Mouse (Mus musculus) left cerebral cortex, adult 11 months (tissue): ENCODE measurements around the gene Ltbp2.

ENCODE experiments used
- DNase-seq: peaks from one replicate; pipeline ENCODE4 v3.0.0; 2022; ENCODE audit warnings: low spot score

Gene Ltbp2

GRCm38 (mm10) chr12:84805228-84805842, 71.0 kb downstream of the Ltbp2 start:
- DNase-seq: no peak

- DNase-seq: no peak
Observed at GRCm38 (mm10) chr12:84802625-84803024, 73.7 kb downstream of the Ltbp2 start.

GRCm38 (mm10) chr12:84801532-84802110, 74.7 kb downstream of the Ltbp2 start:
- no peak for DNase-seq

- no peak for DNase-seq
Observed at GRCm38 (mm10) chr12:84800419-84800818, 75.9 kb downstream of the Ltbp2 start.

- DNase-seq: no peak
Observed at GRCm38 (mm10) chr12:84799086-84799485, 77.2 kb downstream of the Ltbp2 start.

GRCm38 (mm10) chr12:84794647-84795046, 81.7 kb downstream of the Ltbp2 start:
- DNase-seq: no peak

GRCm38 (mm10) chr12:84792629-84793028, 83.7 kb downstream of the Ltbp2 start:
- no peak for DNase-seq

GRCm38 (mm10) chr12:84790853-84791252, 85.5 kb downstream of the Ltbp2 start:
- DNase-seq: no peak

GRCm38 (mm10) chr12:84786091-84786490, 90.2 kb downstream of the Ltbp2 start:
- DNase-seq: no peak

GRCm38 (mm10) chr12:84784604-84785381, 91.5 kb downstream of the Ltbp2 start:
- peak; percentile 79 for DNase-seq

GRCm38 (mm10) chr12:84776229-84776628, 100.1 kb downstream of the Ltbp2 start:
- DNase-seq: no peak

- no peak for DNase-seq
Observed at GRCm38 (mm10) chr12:84774376-84774775, 102.0 kb downstream of the Ltbp2 start.

GRCm38 (mm10) chr12:84773476-84773875, 102.9 kb downstream of the Ltbp2 start:
- no peak for DNase-seq

- peak; percentile 97 for DNase-seq
Observed at GRCm38 (mm10) chr12:84772726-84773441, 103.4 kb downstream of the Ltbp2 start, which contains the start of the genes Npc2 and Isca2. TSS of gene Npc2 (minus strand) at chr12:84773152. TSS of gene Isca2 (plus strand) at chr12:84773251.

- DNase-seq: no peak
Observed at GRCm38 (mm10) chr12:84771981-84772520, 104.3 kb downstream of the Ltbp2 start.

- DNase-seq: no peak
Observed at GRCm38 (mm10) chr12:84769624-84770023, 106.7 kb downstream of the Ltbp2 start.

GRCm38 (mm10) chr12:84767510-84767909, 108.8 kb downstream of the Ltbp2 start:
- DNase-seq: no peak

- no peak for DNase-seq
Observed at GRCm38 (mm10) chr12:84766113-84766735, 110.1 kb downstream of the Ltbp2 start.

GRCm38 (mm10) chr12:84765506-84765905, 110.8 kb downstream of the Ltbp2 start:
- no peak for DNase-seq

- no peak for DNase-seq
Observed at GRCm38 (mm10) chr12:84764756-84765155, 111.6 kb downstream of the Ltbp2 start.

GRCm38 (mm10) chr12:84763577-84764218, 112.6 kb downstream of the Ltbp2 start:
- DNase-seq: no peak
